Mouse (Mus musculus) lung, embryonic 14.5 days (tissue): Measurements from ENCODE around the gene Nfia. TPM values are rescaled to one million over a fixed set of nuclear protein-coding genes. Genes with fewer than 3 reads are reported as not detected.

Experiments
- ATAC-seq: fragments of 200-750 bp; cut with Nextera tagmentation; 2 replicates; pipeline ENCODE4 v1.8.0; 2017; ENCODE audit warnings: mild to moderate bottlenecking, moderate TSS enrichment, moderate library complexity; ENCODE audit not compliant: insufficient read depth
- DNase-seq: peaks from one replicate; pipeline ENCODE4 v3.0.0-alpha.2; 2015
- H3K27ac ChIP-seq: fragments of 300-500 bp; sonication (generic); 2 replicates; pipeline ENCODE4 v1.5.1; 2014; ENCODE audit warnings: low read depth, mild to moderate bottlenecking, moderate library complexity
- H3K27me3 ChIP-seq: fragments of 300-500 bp; sonication (generic); 2 replicates; pipeline ENCODE4 v1.6.1; 2014; ENCODE audit warnings: low read length, control low read depth; ENCODE audit not compliant: insufficient read depth
- H3K36me3 ChIP-seq: fragments of 300-500 bp; sonication (generic); 2 replicates; pipeline ENCODE4 v1.6.1; 2014; ENCODE audit warnings: control low read depth; ENCODE audit not compliant: insufficient read depth
- H3K4me1 ChIP-seq: fragments of 300-500 bp; sonication (generic); 2 replicates; pipeline ENCODE4 v1.6.1; 2014; ENCODE audit warnings: antibody characterized with exemption, control low read depth; ENCODE audit not compliant: insufficient read depth
- H3K4me2 ChIP-seq: fragments of 300-500 bp; sonication (generic); 2 replicates; pipeline ENCODE4 v1.6.1; 2014; ENCODE audit warnings: mild to moderate bottlenecking
- H3K4me3 ChIP-seq: fragments of 300-500 bp; sonication (generic); 2 replicates; pipeline ENCODE4 v1.5.1; 2014; ENCODE audit warnings: low read depth, low read length
- H3K9ac ChIP-seq: fragments of 300-500 bp; sonication (generic); 2 replicates; pipeline ENCODE4 v1.6.1; 2014
- H3K9me3 ChIP-seq: fragments of 300-500 bp; sonication (generic); 2 replicates; pipeline ENCODE4 v1.6.1; 2016; ENCODE audit warnings: low read depth, low read length, control low read depth
- CTCF ChIP-seq: IDR thresholded peaks from 2 replicates; pipeline ENCODE4 v1.5.1; 2016; ENCODE audit warnings: antibody characterized with exemption, low read depth
- WGBS: fragments of 180-500 bp; shearing (Covaris S2); extraction: QIAGEN DNeasy Blood & Tissue Kit; methylation state at CpG from one replicate; pipeline ENCODE4 v1.1.7; 2014; 5-methylcytosine and 5-hydroxymethylcytosine counted together
- polyA plus RNA-seq: library from polyadenylated mRNA; unstranded; fragments of >200 nt; fragmentation: Nextera tagmentation; extraction: Ambion mirVana; gene quantifications from 2 replicates; pipeline ENCODE4 v1.2.1, GENCODE M21; 2014

Nfia gene
- polyA plus RNA-seq, 1 experiment from 2014 or later: 48.2 TPM

GRCm38 (mm10) chr4:97855712-97856420, 83.3 kb downstream of the Nfia start:
- no peak overlapping the region for H3K27ac ChIP-seq
- H3K9me3 ChIP-seq: no peaks in the 10 kb centered on the region
- H3K4me2 ChIP-seq: no peak overlapping the region
- H3K9ac ChIP-seq: no peak overlapping the region
- no peaks in the 10 kb centered on the region; the same call in 1 of the 2 replicates for H3K36me3 ChIP-seq
- 89% methylated on average over 8 of the region's 8 CpGs for WGBS
- H3K4me3 ChIP-seq: no peak overlapping the region
- ATAC-seq (no peak), DNase-seq (no peak)
- H3K4me1 ChIP-seq: peaks cover 3% of the 10 kb centered on the region; the same call in 1 of the 2 replicates
- no peaks in the 10 kb centered on the region for H3K27me3 ChIP-seq
- no peak for TF ChIP-seq CTCF

GRCm38 (mm10) chr4:97857549-97857948, 85.0 kb downstream of the Nfia start:
- H3K4me1 ChIP-seq: no peaks in the 10 kb centered on the region; the same call in 1 of the 2 replicates
- 83% methylated on average over 2 of the region's 2 CpGs for WGBS
- no peak for DNase-seq
- H3K4me2 ChIP-seq: no peak overlapping the region
- H3K9me3 ChIP-seq: no peaks in the 10 kb centered on the region
- no peaks in the 10 kb centered on the region for H3K27me3 ChIP-seq
- H3K4me3 ChIP-seq: no peak overlapping the region
- TF ChIP-seq CTCF: no peak
- no peak overlapping the region for H3K27ac ChIP-seq
- H3K36me3 ChIP-seq: no peaks in the 10 kb centered on the region; the same call in 1 of the 2 replicates
- ATAC-seq: no peak
- no peak overlapping the region for H3K9ac ChIP-seq

DNA sequence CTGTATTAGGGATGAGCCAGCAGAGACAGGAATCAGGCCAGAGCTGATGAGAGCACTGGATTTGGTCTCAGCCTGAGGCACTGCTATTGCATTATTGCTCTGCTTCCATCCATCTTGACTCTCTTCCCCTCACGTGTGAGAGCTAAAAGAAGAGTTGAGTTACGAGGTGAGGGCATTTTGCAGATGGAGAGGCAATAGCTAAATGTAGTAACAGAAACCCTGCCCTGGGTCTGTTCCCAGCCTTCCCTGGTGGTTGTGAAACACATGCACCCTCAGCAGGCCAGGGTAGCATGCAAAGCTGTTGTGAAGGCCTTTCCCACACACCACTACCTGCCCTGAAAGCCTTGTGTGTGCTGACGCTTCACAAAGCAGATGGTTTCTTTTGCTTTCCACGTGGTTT, 86.9 kb downstream of the Nfia start:
- Histone ChIP-seq H3K4me3 (no peak overlapping the region), H3K4me1 (no peaks in the 10 kb centered on the region; the same call in 1 of the 2 replicates), H3K27me3 (no peaks in the 10 kb centered on the region), H3K27ac (no peak overlapping the region), H3K4me2 (no peak overlapping the region), H3K9me3 (no peaks in the 10 kb centered on the region), H3K9ac (no peak overlapping the region), H3K36me3 (no peaks in the 10 kb centered on the region)
- no peak for ATAC-seq
- 62% methylated on average over 4 of the region's 4 CpGs for WGBS
- no peak for DNase-seq
- no peak for TF ChIP-seq CTCF

DNA sequence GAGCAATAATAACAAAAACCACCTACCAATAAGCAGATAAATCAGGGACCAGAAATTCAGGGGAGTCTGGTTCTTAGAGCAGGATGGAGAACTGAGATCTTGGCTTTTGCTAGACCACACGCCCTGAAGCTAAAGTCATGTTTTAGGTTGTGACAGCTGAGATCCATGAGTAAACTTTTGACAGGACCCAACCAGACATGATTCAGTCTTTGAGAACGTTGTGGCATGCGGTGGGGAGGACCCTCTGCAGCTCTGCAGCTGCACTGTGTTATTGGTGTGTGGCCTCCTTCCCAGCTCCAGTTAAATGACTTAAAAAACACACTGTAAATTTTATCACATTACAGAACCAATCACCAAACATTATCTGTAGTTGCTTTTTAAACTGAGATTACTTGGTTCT, 87.8 kb downstream of the Nfia start:
- Histone ChIP-seq H3K4me3 (no peak overlapping the region), H3K27ac (no peak overlapping the region), H3K4me1 (no peaks in the 10 kb centered on the region; the same call in 1 of the 2 replicates), H3K4me2 (no peak overlapping the region), H3K9ac (no peak overlapping the region), H3K9me3 (no peaks in the 10 kb centered on the region), H3K36me3 (no peaks in the 10 kb centered on the region), H3K27me3 (no peaks in the 10 kb centered on the region)
- ATAC-seq: no peak
- 45% methylated on average over 3 of the region's 3 CpGs for WGBS
- no peak for TF ChIP-seq CTCF
- no peak for DNase-seq

- DNase-seq (no peak), ATAC-seq (no peak)
- Histone ChIP-seq H3K9ac (no peak overlapping the region), H3K36me3 (no peaks in the 10 kb centered on the region), H3K4me1 (no peaks in the 10 kb centered on the region; the same call in 1 of the 2 replicates), H3K4me2 (no peak overlapping the region), H3K9me3 (no peaks in the 10 kb centered on the region), H3K4me3 (no peak overlapping the region), H3K27me3 (no peaks in the 10 kb centered on the region), H3K27ac (no peak overlapping the region)
- WGBS: 88% methylated on average over 8 of the region's 8 CpGs
- no peak for TF ChIP-seq CTCF
Measured at GRCm38 (mm10) chr4:97860791-97861344, 88.3 kb downstream of the Nfia start.

DNA sequence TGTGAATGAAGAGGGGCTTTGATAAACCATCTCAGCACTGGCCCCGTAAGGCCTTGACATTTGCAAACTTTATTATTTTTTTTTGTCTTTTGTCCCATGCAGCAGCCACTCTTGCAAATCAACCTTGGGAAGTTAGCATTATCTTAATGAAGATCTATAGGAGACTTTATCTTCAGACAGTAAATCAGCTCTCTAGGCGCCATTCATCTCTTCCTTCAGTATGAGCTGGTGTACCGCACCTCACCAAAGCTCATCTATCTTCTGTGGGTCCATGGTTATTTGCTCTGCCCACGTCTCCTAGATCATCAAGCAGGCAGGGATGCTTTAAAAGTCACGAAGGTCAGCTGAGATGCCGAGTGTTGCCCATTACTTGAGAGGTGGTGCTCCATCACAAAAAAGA, 89.8 kb downstream of the Nfia start:
- Histone ChIP-seq H3K27me3 (no peaks in the 10 kb centered on the region), H3K4me1 (no peaks in the 10 kb centered on the region), H3K9me3 (no peaks in the 10 kb centered on the region), H3K27ac (no peak overlapping the region), H3K9ac (no peak overlapping the region), H3K36me3 (no peaks in the 10 kb centered on the region), H3K4me3 (no peak overlapping the region), H3K4me2 (no peak overlapping the region)
- no peak for TF ChIP-seq CTCF
- WGBS: 77% methylated on average over 6 of the region's 6 CpGs
- ATAC-seq: no peak
- DNase-seq: no peak

DNA sequence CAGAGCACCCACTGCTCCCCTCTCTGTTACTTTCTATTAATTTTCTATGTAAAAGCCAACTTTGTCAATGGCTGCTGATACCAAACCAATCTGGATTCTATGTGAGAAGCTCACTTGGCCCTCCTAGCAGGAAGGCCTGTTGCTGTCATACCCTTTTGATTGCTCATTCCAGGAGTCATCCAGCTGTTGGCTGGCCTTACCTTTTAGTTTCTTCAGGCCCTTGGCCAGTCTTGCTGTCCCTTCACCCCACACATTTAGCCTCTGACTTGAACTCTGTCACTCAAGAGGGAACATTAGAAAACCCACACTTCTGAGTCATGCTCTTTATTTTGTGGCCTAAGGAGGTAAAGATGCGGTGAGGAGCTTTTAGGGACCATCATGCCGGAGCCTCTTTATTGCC, 91.7 kb downstream of the Nfia start:
- 97% methylated on average over 2 of the region's 2 CpGs for WGBS
- TF ChIP-seq CTCF: no peak
- Histone ChIP-seq H3K36me3 (no peaks in the 10 kb centered on the region), H3K27ac (no peak overlapping the region), H3K9me3 (no peaks in the 10 kb centered on the region), H3K4me3 (no peak overlapping the region), H3K4me2 (no peak overlapping the region), H3K9ac (no peak overlapping the region), H3K27me3 (no peaks in the 10 kb centered on the region), H3K4me1 (peaks cover 12% of the 10 kb centered on the region)
- DNase-seq: no peak
- no peak for ATAC-seq
